Mouse (Mus musculus): ENCODE measurements around the gene Dock9.

- TF ChIP-seq POLR2A (IDR thresholded peaks at IDR 0.05; ENCODE audit: insufficient read depth, low read depth, low read length) (no peak), CTCF (IDR thresholded peaks at IDR 0.05) (peak; percentile 17; the same call in 1 of the 2 replicates)
Measured at GRCm38 (mm10) chr14:121634093-121634735, 163.4 kb downstream of the Dock9 start.
